Mouse (Mus musculus) forebrain, embryonic 16.5 days (tissue): ENCODE measurements around the gene Arhgap10. TPM values are rescaled to one million over a fixed set of nuclear protein-coding genes. Genes with fewer than 3 reads are reported as not detected.

Experiments used
- ATAC-seq: fragments of 200-750 bp; cut with Nextera tagmentation; 2 replicates; pipeline ENCODE4 v1.8.0; 2017; ENCODE audit warnings: mild to moderate bottlenecking, moderate library complexity
- H3K27ac ChIP-seq: fragments of 300-500 bp; sonication (generic); 2 replicates; pipeline ENCODE4 v1.5.1; 2014; ENCODE audit warnings: low read length, control low read depth
- H3K27me3 ChIP-seq: fragments of 300-500 bp; sonication (generic); replicated peaks from 2 replicates; pipeline ENCODE4 v1.6.1; 2014; ENCODE audit warnings: low read length; ENCODE audit not compliant: control insufficient read depth, insufficient read depth
- H3K36me3 ChIP-seq: fragments of 300-500 bp; sonication (generic); 2 replicates; pipeline ENCODE4 v1.6.1; 2014; ENCODE audit not compliant: control insufficient read depth, insufficient read depth
- H3K4me1 ChIP-seq: fragments of 300-500 bp; sonication (generic); replicated peaks from 2 replicates; pipeline ENCODE4 v1.6.1; 2014; ENCODE audit warnings: low read length; ENCODE audit not compliant: control insufficient read depth, insufficient read depth
- H3K4me2 ChIP-seq: fragments of 300-500 bp; sonication (generic); 2 replicates; pipeline ENCODE4 v1.6.1; 2014; ENCODE audit warnings: mild to moderate bottlenecking, low read length, control low read depth
- H3K4me3 ChIP-seq: fragments of 300-500 bp; sonication (generic); replicated peaks from 2 replicates; pipeline ENCODE4 v1.5.1; 2014; ENCODE audit warnings: mild to moderate bottlenecking, low read length, control low read depth
- H3K9ac ChIP-seq: fragments of 300-500 bp; sonication (generic); replicated peaks from 2 replicates; pipeline ENCODE4 v1.6.1; 2014; ENCODE audit warnings: low read depth, low read length, control low read depth
- H3K9me3 ChIP-seq: fragments of 300-500 bp; sonication (generic); 2 replicates; pipeline ENCODE4 v1.6.1; 2016; ENCODE audit warnings: low read length; ENCODE audit not compliant: control insufficient read depth
- WGBS: fragments of 180-500 bp; shearing (Covaris S2); extraction: QIAGEN DNeasy Blood & Tissue Kit; methylation state at CpG from one replicate; pipeline ENCODE4 v1.1.7; 2014; 5-methylcytosine and 5-hydroxymethylcytosine counted together
- polyA plus RNA-seq: library from polyadenylated mRNA; unstranded; fragments of >200 nt; fragmentation: Nextera tagmentation; extraction: Ambion mirVana; gene quantifications from 2 replicates; pipeline ENCODE4 v1.2.1, GENCODE M21; 2015

Gene Arhgap10
- polyA plus RNA-seq, 1 experiment from 2014 or later, result 3.7 TPM

GRCm38 (mm10) chr8:77427438-77427837 lies 90.3 kb downstream of the Arhgap10 start:
- Histone ChIP-seq H3K4me2 (no peak overlapping the region), H3K9me3 (no peaks in the 10 kb centered on the region)
- no peak for ATAC-seq

GRCm38 (mm10) chr8:77423850-77424249 lies 93.9 kb downstream of the Arhgap10 start:
- Histone ChIP-seq H3K4me1 (no peaks in the 10 kb centered on the region), H3K27me3 (no peaks in the 10 kb centered on the region), H3K27ac (no peak overlapping the region), H3K36me3 (no peaks in the 10 kb centered on the region), H3K9ac (no peak overlapping the region), H3K4me3 (no peak overlapping the region), H3K4me2 (no peak overlapping the region), H3K9me3 (no peaks in the 10 kb centered on the region)
- WGBS, result 61% methylated on average over 4 of the region's 6 CpGs
- no peak for ATAC-seq

More at GRCm38 (mm10) chr8:77427438-77427837, 90.3 kb downstream of the Arhgap10 start:
- Histone ChIP-seq H3K27ac (no peak overlapping the region), H3K36me3 (no peaks in the 10 kb centered on the region), H3K9ac (no peak overlapping the region), H3K4me1 (no peaks in the 10 kb centered on the region), H3K27me3 (no peaks in the 10 kb centered on the region), H3K4me3 (no peak overlapping the region)
- 84% methylated on average over 9 of the region's 9 CpGs for WGBS

GRCm38 (mm10) chr8:77422632-77423252 lies 95.0 kb downstream of the Arhgap10 start:
- 90% methylated on average over 15 of the region's 15 CpGs for WGBS
- no peaks in the 10 kb centered on the region for H3K4me1 ChIP-seq
- no peak for ATAC-seq

GRCm38 (mm10) chr8:77421596-77421995 lies 96.2 kb downstream of the Arhgap10 start:
- H3K4me1 ChIP-seq, result no peaks in the 10 kb centered on the region
- no peak for ATAC-seq
- H3K9me3 ChIP-seq, result no peaks in the 10 kb centered on the region
- H3K36me3 ChIP-seq, result no peaks in the 10 kb centered on the region
- no peak overlapping the region for H3K27ac ChIP-seq
- WGBS, result 86% methylated on average over 13 of the region's 13 CpGs
- H3K27me3 ChIP-seq, result no peaks in the 10 kb centered on the region
- H3K4me3 ChIP-seq, result no peak overlapping the region
- no peak overlapping the region for H3K4me2 ChIP-seq
- no peak overlapping the region for H3K9ac ChIP-seq

More at GRCm38 (mm10) chr8:77422632-77423252, 95.0 kb downstream of the Arhgap10 start:
- Histone ChIP-seq H3K27me3 (no peaks in the 10 kb centered on the region), H3K27ac (no peak overlapping the region), H3K4me2 (no peak overlapping the region), H3K9me3 (no peaks in the 10 kb centered on the region), H3K4me3 (no peak overlapping the region), H3K36me3 (no peaks in the 10 kb centered on the region), H3K9ac (no peak overlapping the region)

GRCm38 (mm10) chr8:77419731-77420130 lies 98.0 kb downstream of the Arhgap10 start:
- H3K36me3 ChIP-seq, result no peaks in the 10 kb centered on the region

GRCm38 (mm10) chr8:77416738-77417137 lies 101.0 kb downstream of the Arhgap10 start:
- Histone ChIP-seq H3K27me3 (no peaks in the 10 kb centered on the region), H3K9me3 (no peaks in the 10 kb centered on the region), H3K36me3 (no peaks in the 10 kb centered on the region), H3K9ac (no peak overlapping the region), H3K27ac (no peak overlapping the region), H3K4me2 (no peak overlapping the region), H3K4me1 (no peaks in the 10 kb centered on the region), H3K4me3 (no peak overlapping the region)
- WGBS, result 38% methylated on average over 5 of the region's 5 CpGs
- no peak for ATAC-seq

More at GRCm38 (mm10) chr8:77419731-77420130, 98.0 kb downstream of the Arhgap10 start:
- no peak overlapping the region for H3K4me2 ChIP-seq
- no peak overlapping the region for H3K4me3 ChIP-seq
- WGBS, result 57% methylated on average over 4 of the region's 4 CpGs
- H3K9ac ChIP-seq, result no peak overlapping the region
- ATAC-seq, result peak; percentile 79
- no peaks in the 10 kb centered on the region for H3K4me1 ChIP-seq
- no peak overlapping the region for H3K27ac ChIP-seq
- H3K27me3 ChIP-seq, result no peaks in the 10 kb centered on the region
- H3K9me3 ChIP-seq, result no peaks in the 10 kb centered on the region

GRCm38 (mm10) chr8:77416034-77416433 lies 101.7 kb downstream of the Arhgap10 start:
- WGBS, result 69% methylated on average over 5 of the region's 5 CpGs

GRCm38 (mm10) chr8:77411262-77411661 lies 106.5 kb downstream of the Arhgap10 start:
- H3K27me3 ChIP-seq, result no peaks in the 10 kb centered on the region
- H3K4me3 ChIP-seq, result no peak overlapping the region
- no peak overlapping the region for H3K9ac ChIP-seq
- no peak overlapping the region for H3K27ac ChIP-seq
- no peaks in the 10 kb centered on the region for H3K4me1 ChIP-seq
- no peaks in the 10 kb centered on the region for H3K9me3 ChIP-seq
- 97% methylated on average over 15 of the region's 15 CpGs for WGBS
- no peak for ATAC-seq
- no peak overlapping the region for H3K4me2 ChIP-seq
- H3K36me3 ChIP-seq, result no peaks in the 10 kb centered on the region

More at GRCm38 (mm10) chr8:77416034-77416433, 101.7 kb downstream of the Arhgap10 start:
- H3K27ac ChIP-seq, result no peak overlapping the region
- no peaks in the 10 kb centered on the region for H3K4me1 ChIP-seq
- H3K36me3 ChIP-seq, result no peaks in the 10 kb centered on the region
- no peaks in the 10 kb centered on the region for H3K9me3 ChIP-seq
- no peaks in the 10 kb centered on the region for H3K27me3 ChIP-seq
- no peak for ATAC-seq
- H3K4me3 ChIP-seq, result no peak overlapping the region
- H3K9ac ChIP-seq, result no peak overlapping the region
- no peak overlapping the region for H3K4me2 ChIP-seq

- H3K9me3 ChIP-seq, result no peaks in the 10 kb centered on the region
- H3K9ac ChIP-seq, result no peak overlapping the region
- no peak overlapping the region for H3K27ac ChIP-seq
- no peaks in the 10 kb centered on the region for H3K4me1 ChIP-seq
- no peaks in the 10 kb centered on the region for H3K27me3 ChIP-seq
- H3K4me3 ChIP-seq, result no peak overlapping the region
- no peaks in the 10 kb centered on the region for H3K36me3 ChIP-seq
- WGBS, result 77% methylated on average over 9 of the region's 9 CpGs
- no peak for ATAC-seq
- H3K4me2 ChIP-seq, result no peak overlapping the region
Observed at GRCm38 (mm10) chr8:77410394-77410793, 107.4 kb downstream of the Arhgap10 start.
